Mouse (Mus musculus): Measurements from ENCODE around the gene Vinac1. TPM values are rescaled to one million over a fixed set of nuclear protein-coding genes. Genes with fewer than 3 reads are reported as not detected.
"Not testable (repeated sequence)": the region's sequence is repeated elsewhere in the genome, so short reads cannot be mapped to it uniquely, and the experiment has no call there.

Gene Vinac1
- polyA plus RNA-seq, 1 experiment, result 0.03 TPM

- WGBS, result 34% methylated on average over 6 of the region's 6 CpGs
- DNase-seq, result peak; percentile 15
- Histone ChIP-seq H3K27me3 (replicated peaks; ENCODE audit: control insufficient read depth, insufficient read depth, low read length) (0 out of 2 replicates have a peak, but pooled peaks cover 1% of the 10 kb centered on the region), H3K4me3 (ENCODE audit: insufficient read depth, low read depth, low read length) (no peak overlapping the region), H3K4me1 (ENCODE audit: control insufficient read depth, insufficient read depth, low read length) (no peaks in the 10 kb centered on the region), H3K36me3 (ENCODE audit: control insufficient read depth, insufficient read depth, low read length) (no peaks in the 10 kb centered on the region), H3K27ac (ENCODE audit: insufficient read depth, low read depth, low read length) (no peak overlapping the region)
- TF ChIP-seq CTCF (conservative IDR thresholded peaks at IDR 0.05; ENCODE audit: insufficient read depth, insufficient read length, low read depth, low read length), result peak; percentile 44
- TF ChIP-seq POLR2A (IDR thresholded peaks at IDR 0.05; ENCODE audit: low read depth, low read length), result no peak
Observed at GRCm38 (mm10) chr2:129040567-129040966, 7.4 kb downstream of the Vinac1 start.

GRCm38 (mm10) chr2:129038937-129039631 lies 8.9 kb downstream of the Vinac1 start:
- TF ChIP-seq CTCF (conservative IDR thresholded peaks at IDR 0.05; ENCODE audit: insufficient read depth, insufficient read length, low read depth, low read length) (no peak), POLR2A (IDR thresholded peaks at IDR 0.05; ENCODE audit: low read depth, low read length) (no peak)
- Histone ChIP-seq H3K36me3 (ENCODE audit: control insufficient read depth, insufficient read depth, low read length) (no peaks in the 10 kb centered on the region), H3K27ac (ENCODE audit: insufficient read depth, low read depth, low read length) (no peak overlapping the region), H3K27me3 (replicated peaks; ENCODE audit: control insufficient read depth, insufficient read depth, low read length) (0 out of 2 replicates have a peak, but pooled peaks cover 1% of the 10 kb centered on the region), H3K4me3 (ENCODE audit: insufficient read depth, low read depth, low read length) (peak overlapping the region; percentile 20; the same call in 1 of the 2 replicates), H3K4me1 (ENCODE audit: control insufficient read depth, insufficient read depth, low read length) (no peaks in the 10 kb centered on the region)
- 4% methylated on average over 62 of the region's 62 CpGs for WGBS
- no peak for DNase-seq

- DNase-seq, result no peak
- H3K4me3 ChIP-seq (ENCODE audit: insufficient read depth, low read depth, low read length), result peak overlapping the region; percentile 20; the same call in 1 of the 2 replicates
- H3K27ac ChIP-seq (ENCODE audit: insufficient read depth, low read depth, low read length), result no peak overlapping the region
- no peaks in the 10 kb centered on the region for H3K36me3 ChIP-seq (ENCODE audit: control insufficient read depth, insufficient read depth, low read length)
- 13% methylated on average over 15 of the region's 15 CpGs for WGBS
- no peaks in the 10 kb centered on the region for H3K4me1 ChIP-seq (ENCODE audit: control insufficient read depth, insufficient read depth, low read length)
- TF ChIP-seq CTCF (conservative IDR thresholded peaks at IDR 0.05; ENCODE audit: insufficient read depth, insufficient read length, low read depth, low read length) (no peak), POLR2A (IDR thresholded peaks at IDR 0.05; ENCODE audit: low read depth, low read length) (no peak)
- 0 out of 2 replicates have a peak, but pooled peaks cover 1% of the 10 kb centered on the region for H3K27me3 ChIP-seq (replicated peaks; ENCODE audit: control insufficient read depth, insufficient read depth, low read length)
Observed at GRCm38 (mm10) chr2:129038426-129038936, 9.5 kb downstream of the Vinac1 start.

- no peak overlapping the region for H3K27ac ChIP-seq (ENCODE audit: insufficient read depth, low read depth, low read length)
- H3K4me3 ChIP-seq (ENCODE audit: insufficient read depth, low read depth, low read length), result no peak overlapping the region
- TF ChIP-seq POLR2A (IDR thresholded peaks at IDR 0.05; ENCODE audit: low read depth, low read length) (no peak), CTCF (conservative IDR thresholded peaks at IDR 0.05; ENCODE audit: insufficient read depth, insufficient read length, low read depth, low read length) (no peak)
- H3K36me3 ChIP-seq (ENCODE audit: control insufficient read depth, insufficient read depth, low read length), result no peaks in the 10 kb centered on the region
- WGBS, result 83% methylated on average over 5 of the region's 5 CpGs
- no peaks in the 10 kb centered on the region for H3K4me1 ChIP-seq (ENCODE audit: control insufficient read depth, insufficient read depth, low read length)
- no peak for DNase-seq
- peaks cover 1% of the 10 kb centered on the region; the same call in 1 of the 2 replicates for H3K27me3 ChIP-seq (replicated peaks; ENCODE audit: control insufficient read depth, insufficient read depth, low read length)
Observed at GRCm38 (mm10) chr2:129035381-129035780, 12.6 kb downstream of the Vinac1 start.

GRCm38 (mm10) chr2:129024820-129025219 lies 23.2 kb downstream of the Vinac1 start:
- no peaks in the 10 kb centered on the region for H3K4me1 ChIP-seq (ENCODE audit: control insufficient read depth, insufficient read depth, low read length)
- TF ChIP-seq CTCF (conservative IDR thresholded peaks at IDR 0.05; ENCODE audit: insufficient read depth, insufficient read length, low read depth, low read length) (no peak), POLR2A (IDR thresholded peaks at IDR 0.05; ENCODE audit: low read depth, low read length) (no peak)
- H3K27me3 ChIP-seq (replicated peaks; ENCODE audit: control insufficient read depth, insufficient read depth, low read length), result no peaks in the 10 kb centered on the region
- H3K27ac ChIP-seq (ENCODE audit: insufficient read depth, low read depth, low read length), result no peak overlapping the region
- H3K36me3 ChIP-seq (ENCODE audit: control insufficient read depth, insufficient read depth, low read length), result no peaks in the 10 kb centered on the region; the same call in 1 of the 2 replicates
- 81% methylated on average over 9 of the region's 9 CpGs for WGBS
- no peak for DNase-seq
- H3K4me3 ChIP-seq (ENCODE audit: insufficient read depth, low read depth, low read length), result no peak overlapping the region

GRCm38 (mm10) chr2:129020106-129020505 lies 27.9 kb downstream of the Vinac1 start:
- TF ChIP-seq POLR2A (IDR thresholded peaks at IDR 0.05; ENCODE audit: low read depth, low read length) (no peak), CTCF (conservative IDR thresholded peaks at IDR 0.05; ENCODE audit: insufficient read depth, insufficient read length, low read depth, low read length) (no peak)
- 76% methylated on average over 2 of the region's 2 CpGs for WGBS
- Histone ChIP-seq H3K27me3 (replicated peaks; ENCODE audit: control insufficient read depth, insufficient read depth, low read length) (no peaks in the 10 kb centered on the region), H3K4me1 (ENCODE audit: control insufficient read depth, insufficient read depth, low read length) (no peaks in the 10 kb centered on the region), H3K27ac (ENCODE audit: insufficient read depth, low read depth, low read length) (no peak overlapping the region), H3K36me3 (ENCODE audit: control insufficient read depth, insufficient read depth, low read length) (peaks cover 3% of the 10 kb centered on the region; the same call in 1 of the 2 replicates), H3K4me3 (ENCODE audit: insufficient read depth, low read depth, low read length) (no peak overlapping the region)
- DNase-seq, result no peak

- H3K36me3 ChIP-seq (ENCODE audit: control insufficient read depth, insufficient read depth, low read length); H3K27ac ChIP-seq (ENCODE audit: insufficient read depth, low read depth, low read length); DNase-seq; H3K4me3 ChIP-seq (ENCODE audit: insufficient read depth, low read depth, low read length); H3K4me1 ChIP-seq (ENCODE audit: control insufficient read depth, insufficient read depth, low read length); H3K27me3 ChIP-seq (replicated peaks; ENCODE audit: control insufficient read depth, insufficient read depth, low read length): not testable (repeated sequence)
- 69% methylated on average over 2 of the region's 2 CpGs for WGBS
Observed at GRCm38 (mm10) chr2:129008867-129009266, 39.1 kb downstream of the Vinac1 start.

Data from kidney, adult 2 months (tissue).